Mouse (Mus musculus): ENCODE data around the gene Panx1. TPM values are rescaled to one million over a fixed set of nuclear protein-coding genes. Genes with fewer than 3 reads are reported as not detected.

The Panx1 gene
- polyA plus RNA-seq, 1 experiment from 2014 or later: 24.5 TPM

DNA sequence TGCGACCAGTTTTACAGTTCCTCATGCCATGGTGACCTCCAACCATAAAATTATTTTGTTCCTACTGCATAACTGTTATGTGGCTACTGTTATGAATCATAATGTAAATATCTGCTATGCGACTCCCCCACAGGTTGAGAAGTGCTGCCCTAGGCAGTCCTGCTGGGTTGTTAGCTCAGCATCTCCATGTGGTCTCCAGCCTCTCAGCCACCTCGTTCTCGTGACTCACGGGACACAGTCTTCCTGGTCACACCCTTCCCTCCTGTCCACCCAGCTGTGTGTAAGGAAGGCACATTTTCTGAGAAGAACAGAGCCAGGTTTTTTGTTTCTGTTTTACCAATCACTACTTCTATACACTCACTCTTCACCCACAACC is 26.5 kb downstream of the Panx1 start:
- H3K27ac ChIP-seq (ENCODE audit: low read depth, low read length): no peak overlapping the region
- H3K9ac ChIP-seq (ENCODE audit: low read depth, low read length): no peak overlapping the region
- H3K4me1 ChIP-seq (replicated peaks; ENCODE audit: control insufficient read depth, insufficient read depth, low read length): no peaks in the 10 kb centered on the region
- ATAC-seq: no peak
- WGBS: 65% methylated on average over 5 of the region's 5 CpGs
- no peaks in the 10 kb centered on the region for H3K9me3 ChIP-seq (ENCODE audit: control insufficient read depth)
- no peak for TF ChIP-seq CTCF (IDR thresholded peaks at IDR 0.05; ENCODE audit: low read depth)
- no peak overlapping the region for H3K4me3 ChIP-seq (ENCODE audit: low read depth, low read length)
- no peaks in the 10 kb centered on the region for H3K27me3 ChIP-seq (replicated peaks; ENCODE audit: control insufficient read depth, insufficient read depth, low read length)
- peaks cover 14% of the 10 kb centered on the region; the same call in 1 of the 2 replicates for H3K36me3 ChIP-seq (ENCODE audit: control insufficient read depth, insufficient read depth)
- H3K4me2 ChIP-seq (replicated peaks; ENCODE audit: low read depth): no peak overlapping the region

DNA sequence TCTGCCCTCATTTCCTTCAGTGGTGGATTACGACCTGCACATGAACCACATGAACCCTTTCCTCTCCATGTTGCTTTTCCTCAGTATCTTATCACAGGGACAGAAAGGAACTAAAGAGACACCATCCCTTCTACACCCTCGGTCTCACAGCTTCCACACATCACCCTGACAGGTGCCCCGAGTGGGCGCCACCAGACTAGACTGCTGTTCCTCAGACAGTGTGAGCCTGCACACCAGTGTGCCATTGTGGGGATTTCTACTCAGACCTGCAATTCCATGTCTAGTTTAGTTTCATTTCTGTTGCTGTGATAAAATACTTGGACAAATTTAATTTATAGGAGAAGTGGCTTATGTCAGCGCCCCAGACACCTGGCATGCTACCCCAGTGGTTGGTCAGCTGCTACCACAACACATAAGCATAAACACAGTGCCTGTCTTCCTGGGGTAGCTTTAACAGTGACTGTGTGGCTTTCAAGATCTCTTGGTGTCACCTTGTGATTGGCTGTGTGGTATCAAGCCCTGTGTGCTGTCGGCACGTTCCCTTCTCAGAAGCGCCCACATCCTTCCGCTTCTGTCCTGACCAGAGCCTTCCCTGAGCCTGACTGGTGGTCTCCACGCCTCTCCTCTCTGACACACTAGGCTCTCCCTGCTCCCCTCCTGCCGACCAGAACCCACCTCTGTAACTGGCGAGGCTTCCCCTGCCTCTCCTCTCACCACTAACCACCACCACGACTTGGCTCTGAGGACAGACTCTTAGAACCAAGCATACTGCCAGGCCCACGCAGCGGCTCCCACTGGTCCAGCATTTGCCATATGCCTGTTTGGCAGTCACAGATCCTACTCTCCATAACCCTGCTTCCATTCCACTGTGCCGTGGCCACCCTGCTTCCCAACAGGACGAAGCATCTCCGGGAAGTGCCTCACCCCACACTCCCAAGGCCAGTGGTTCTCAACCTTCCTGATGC is 27.2 kb downstream of the Panx1 start:
- H3K4me3 ChIP-seq (ENCODE audit: low read depth, low read length): no peak overlapping the region
- H3K4me1 ChIP-seq (replicated peaks; ENCODE audit: control insufficient read depth, insufficient read depth, low read length): no peaks in the 10 kb centered on the region
- no peaks in the 10 kb centered on the region for H3K9me3 ChIP-seq (ENCODE audit: control insufficient read depth)
- H3K27me3 ChIP-seq (replicated peaks; ENCODE audit: control insufficient read depth, insufficient read depth, low read length): no peaks in the 10 kb centered on the region
- no peak for TF ChIP-seq CTCF (IDR thresholded peaks at IDR 0.05; ENCODE audit: low read depth)
- H3K4me2 ChIP-seq (replicated peaks; ENCODE audit: low read depth): no peak overlapping the region
- WGBS: 85% methylated on average over 18 of the region's 18 CpGs
- H3K9ac ChIP-seq (ENCODE audit: low read depth, low read length): no peak overlapping the region
- H3K36me3 ChIP-seq (ENCODE audit: control insufficient read depth, insufficient read depth): peaks cover 14% of the 10 kb centered on the region; the same call in 1 of the 2 replicates
- H3K27ac ChIP-seq (ENCODE audit: low read depth, low read length): no peak overlapping the region
- no peak for ATAC-seq

DNA sequence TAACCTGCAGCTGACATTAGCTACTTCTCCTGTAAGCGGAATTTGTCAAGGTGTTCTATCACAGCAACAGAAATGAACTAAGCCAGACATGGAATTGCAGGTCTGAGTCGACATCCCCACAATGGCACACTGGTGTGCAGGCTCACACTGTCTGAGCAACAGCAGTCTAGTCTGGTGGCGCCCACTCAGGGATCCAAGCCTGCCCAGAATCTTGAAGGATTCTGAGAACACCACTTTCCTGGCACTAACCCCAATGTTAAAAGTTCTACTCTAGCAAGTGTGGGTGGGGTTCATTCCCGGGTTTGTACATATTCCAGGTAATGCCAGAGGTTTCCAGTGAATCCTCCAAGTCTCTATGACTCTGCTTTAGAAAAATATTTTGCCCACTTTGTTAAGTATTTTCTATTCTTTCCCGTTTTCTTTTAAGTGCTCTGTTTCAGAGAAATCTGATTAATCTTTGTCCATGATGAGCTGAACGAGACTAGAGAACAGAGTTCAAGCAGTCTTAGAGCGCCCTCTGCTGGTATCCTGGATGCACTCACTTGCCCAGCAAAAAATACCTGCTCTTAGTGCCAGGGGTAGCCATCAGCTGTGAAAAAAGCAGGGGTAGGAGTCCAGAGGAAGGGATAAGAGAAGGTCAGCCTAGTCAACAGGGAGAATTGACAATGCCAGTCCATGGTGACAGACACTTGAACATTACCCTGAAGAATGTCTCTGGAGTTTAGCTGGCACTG is 29.9 kb downstream of the Panx1 start:
- H3K27me3 ChIP-seq (replicated peaks; ENCODE audit: control insufficient read depth, insufficient read depth, low read length): no peaks in the 10 kb centered on the region
- H3K9me3 ChIP-seq (ENCODE audit: control insufficient read depth): no peaks in the 10 kb centered on the region
- no peak overlapping the region for H3K4me3 ChIP-seq (ENCODE audit: low read depth, low read length)
- no peak overlapping the region for H3K27ac ChIP-seq (ENCODE audit: low read depth, low read length)
- no peak overlapping the region for H3K9ac ChIP-seq (ENCODE audit: low read depth, low read length)
- H3K4me1 ChIP-seq (replicated peaks; ENCODE audit: control insufficient read depth, insufficient read depth, low read length): no peaks in the 10 kb centered on the region
- H3K36me3 ChIP-seq (ENCODE audit: control insufficient read depth, insufficient read depth): peaks cover 10% of the 10 kb centered on the region; the same call in 1 of the 2 replicates
- no peak overlapping the region for H3K4me2 ChIP-seq (replicated peaks; ENCODE audit: low read depth)
- peak; percentile 93 for TF ChIP-seq CTCF (IDR thresholded peaks at IDR 0.05; ENCODE audit: low read depth)
- ATAC-seq: peak; percentile 41
- 57% methylated on average over 7 of the region's 7 CpGs for WGBS

DNA sequence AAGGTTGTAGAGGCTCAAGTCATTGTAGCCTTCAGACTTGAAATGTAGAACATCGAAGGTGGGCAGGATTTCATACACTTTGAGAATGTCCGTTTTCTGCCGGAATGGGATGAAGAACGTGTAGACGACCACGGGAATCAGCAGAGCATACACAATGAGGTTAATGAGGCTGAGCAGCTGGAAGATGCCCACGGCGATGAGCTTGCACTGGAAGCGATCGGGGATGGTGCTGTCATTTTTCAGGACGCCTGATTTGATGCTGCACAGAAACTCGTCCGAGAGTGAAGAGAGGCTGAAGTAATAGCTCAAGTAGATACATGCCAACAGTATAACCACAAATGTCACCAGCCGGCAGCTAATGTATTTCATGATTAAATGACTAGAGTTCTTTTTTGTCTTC is 37.7 kb downstream of the Panx1 start:
- Histone ChIP-seq H3K4me3 (ENCODE audit: low read depth, low read length) (no peak overlapping the region), H3K9ac (ENCODE audit: low read depth, low read length) (no peak overlapping the region), H3K27ac (ENCODE audit: low read depth, low read length) (no peak overlapping the region), H3K36me3 (ENCODE audit: control insufficient read depth, insufficient read depth) (peaks cover 21% of the 10 kb centered on the region), H3K27me3 (replicated peaks; ENCODE audit: control insufficient read depth, insufficient read depth, low read length) (no peaks in the 10 kb centered on the region), H3K4me2 (replicated peaks; ENCODE audit: low read depth) (no peak overlapping the region), H3K4me1 (replicated peaks; ENCODE audit: control insufficient read depth, insufficient read depth, low read length) (no peaks in the 10 kb centered on the region), H3K9me3 (ENCODE audit: control insufficient read depth) (no peaks in the 10 kb centered on the region)
- no peak for TF ChIP-seq CTCF (IDR thresholded peaks at IDR 0.05; ENCODE audit: low read depth)
- no peak for ATAC-seq
- 89% methylated on average over 14 of the region's 14 CpGs for WGBS

DNA sequence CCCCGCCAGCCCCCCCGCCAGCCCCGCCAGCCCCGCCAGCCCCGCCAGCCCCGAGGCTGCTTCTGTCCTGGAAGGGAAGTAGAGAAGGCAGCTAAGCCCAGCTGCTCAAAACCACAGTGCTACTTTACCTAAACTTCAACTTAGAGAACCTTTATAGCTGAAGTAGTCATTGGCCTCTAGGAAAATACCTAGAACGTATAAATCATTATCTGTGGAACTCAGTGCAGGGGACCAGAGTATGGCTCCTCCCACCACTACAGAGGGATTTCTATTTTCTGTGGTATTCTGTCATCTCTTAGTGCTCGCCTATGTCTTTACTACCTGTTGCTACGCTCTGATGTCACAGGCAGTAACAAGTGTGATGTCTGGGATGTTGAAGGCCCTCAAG is 41.0 kb downstream of the Panx1 start:
- WGBS: 63% methylated on average over 9 of the region's 9 CpGs
- Histone ChIP-seq H3K27ac (ENCODE audit: low read depth, low read length) (no peak overlapping the region), H3K4me2 (replicated peaks; ENCODE audit: low read depth) (no peak overlapping the region), H3K36me3 (ENCODE audit: control insufficient read depth, insufficient read depth) (peaks cover 21% of the 10 kb centered on the region), H3K27me3 (replicated peaks; ENCODE audit: control insufficient read depth, insufficient read depth, low read length) (no peaks in the 10 kb centered on the region), H3K9me3 (ENCODE audit: control insufficient read depth) (no peaks in the 10 kb centered on the region), H3K9ac (ENCODE audit: low read depth, low read length) (no peak overlapping the region), H3K4me1 (replicated peaks; ENCODE audit: control insufficient read depth, insufficient read depth, low read length) (no peaks in the 10 kb centered on the region), H3K4me3 (ENCODE audit: low read depth, low read length) (no peak overlapping the region)
- no peak for TF ChIP-seq CTCF (IDR thresholded peaks at IDR 0.05; ENCODE audit: low read depth)
- no peak for ATAC-seq

DNA sequence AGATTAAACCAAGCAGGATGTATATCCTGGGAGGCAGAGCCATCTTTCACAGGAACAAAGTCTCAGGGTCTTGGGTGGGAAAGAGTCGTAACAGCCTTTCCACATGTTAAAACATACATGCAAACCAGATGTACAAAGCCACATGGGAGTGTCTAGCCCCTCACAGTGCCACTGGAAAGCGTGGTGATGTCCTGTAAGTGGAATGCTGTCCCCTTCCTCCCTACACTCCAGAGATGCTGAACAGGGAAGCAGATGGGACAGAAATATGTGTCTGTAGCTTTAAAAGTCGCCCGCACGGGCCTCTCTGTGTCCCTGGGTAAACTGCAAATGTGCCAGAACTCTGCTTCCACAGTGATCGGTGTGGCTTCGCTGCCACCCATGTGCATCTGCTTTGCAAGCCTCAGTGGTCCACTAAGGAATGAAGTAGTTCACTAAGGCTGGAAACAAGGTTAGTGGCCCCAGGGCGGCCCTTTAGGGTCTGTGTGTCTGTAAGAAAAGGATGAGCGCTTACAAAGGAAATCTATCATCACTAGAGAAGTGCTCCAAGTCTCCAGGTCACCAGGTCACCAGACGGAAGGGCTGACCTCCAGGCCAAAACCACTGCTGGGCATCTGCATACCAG is 41.5 kb downstream of the Panx1 start:
- no peak for TF ChIP-seq CTCF (IDR thresholded peaks at IDR 0.05; ENCODE audit: low read depth)
- H3K36me3 ChIP-seq (ENCODE audit: control insufficient read depth, insufficient read depth): peaks cover 21% of the 10 kb centered on the region
- H3K27ac ChIP-seq (ENCODE audit: low read depth, low read length): no peak overlapping the region
- ATAC-seq: no peak
- no peaks in the 10 kb centered on the region for H3K27me3 ChIP-seq (replicated peaks; ENCODE audit: control insufficient read depth, insufficient read depth, low read length)
- H3K4me1 ChIP-seq (replicated peaks; ENCODE audit: control insufficient read depth, insufficient read depth, low read length): no peaks in the 10 kb centered on the region
- no peak overlapping the region for H3K9ac ChIP-seq (ENCODE audit: low read depth, low read length)
- H3K9me3 ChIP-seq (ENCODE audit: control insufficient read depth): no peaks in the 10 kb centered on the region
- 70% methylated on average over 10 of the region's 10 CpGs for WGBS
- no peak overlapping the region for H3K4me3 ChIP-seq (ENCODE audit: low read depth, low read length)
- no peak overlapping the region for H3K4me2 ChIP-seq (replicated peaks; ENCODE audit: low read depth)

Data from intestine, postnatal 0 days (tissue).